In genomic region chr6:120592031-120592681, GRCm38 (mm10) we compare ENCODE assay signal across 8 mouse cellular contexts.
DNase-seq lines count a peak whose midpoint lies in the region; ATAC-seq lines count a peak whose summit lies in the region.

No protein-coding gene starts in this region.

- no peaks in the 10 kb centered on the region for H3K36me3 ChIP-seq in lung, embryonic 15.5 days
- H3K36me3 ChIP-seq in forebrain, embryonic 16.5 days (ENCODE audit: control insufficient read depth, insufficient read depth), result no peaks in the 10 kb centered on the region
- H3K36me3 ChIP-seq in intestine, embryonic 14.5 days (ENCODE audit: control insufficient read depth, insufficient read depth, low read length), result no peaks in the 10 kb centered on the region
- H3K36me3 ChIP-seq in liver, embryonic 13.5 days, result no peaks in the 10 kb centered on the region
- no peaks in the 10 kb centered on the region for H3K36me3 ChIP-seq in splenic B cell, adult 2 months (ENCODE audit: control insufficient read depth, insufficient read depth, low read length, poor library complexity, severe bottlenecking)

- no peak overlapping the region for H3K9ac ChIP-seq in lung, embryonic 15.5 days
- peak overlapping the region; percentile 4; the same call in 1 of the 2 replicates for H3K9ac ChIP-seq in forebrain, embryonic 16.5 days (replicated peaks; ENCODE audit: low read depth, low read length)
- no peak overlapping the region for H3K9ac ChIP-seq in intestine, embryonic 14.5 days (ENCODE audit: low read length)
- 0 out of 2 replicates have a peak overlapping the region, but pooled peaks have one; percentile 23 for H3K9ac ChIP-seq in liver, embryonic 13.5 days

- ATAC-seq in lung, embryonic 15.5 days (ENCODE audit: borderline replicate concordance, extremely low read depth, low FRiP score, low TSS enrichment), result no peak
- ATAC-seq in forebrain, embryonic 16.5 days, result peak; percentile 43; the same call in 1 of the 2 replicates
- peak; percentile 74 for ATAC-seq in intestine, embryonic 14.5 days (replicated peaks; ENCODE audit: low FRiP score, low TSS enrichment, low read depth)
- no peak for ATAC-seq in liver, embryonic 13.5 days (ENCODE audit: low read depth)

- H3K27ac ChIP-seq in lung, embryonic 15.5 days, result no peak overlapping the region
- no peak overlapping the region for H3K27ac ChIP-seq in forebrain, embryonic 16.5 days (ENCODE audit: low read length)
- peak overlapping the region; percentile 43; the same call in 1 of the 2 replicates for H3K27ac ChIP-seq in intestine, embryonic 14.5 days (ENCODE audit: low read depth)
- peak overlapping the region; percentile 44; the same call in 1 of the 2 replicates for H3K27ac ChIP-seq in liver, embryonic 13.5 days

- peaks cover 13% of the 10 kb centered on the region for H3K4me1 ChIP-seq in lung, embryonic 15.5 days
- H3K4me1 ChIP-seq in forebrain, embryonic 16.5 days (replicated peaks; ENCODE audit: control insufficient read depth, insufficient read depth, low read length), result peaks cover 9% of the 10 kb centered on the region
- peaks cover 11% of the 10 kb centered on the region for H3K4me1 ChIP-seq in intestine, embryonic 14.5 days (replicated peaks; ENCODE audit: control insufficient read depth, insufficient read depth, low read length)
- H3K4me1 ChIP-seq in liver, embryonic 13.5 days (replicated peaks), result peaks cover 63% of the 10 kb centered on the region

- whole genome bisulfite sequencing in lung, embryonic 15.5 days, result 5% methylated on average over 17 of the region's 17 CpGs
- 4% methylated on average over 17 of the region's 17 CpGs for WGBS in forebrain, embryonic 16.5 days
- WGBS in intestine, embryonic 14.5 days, result 6% methylated on average over 17 of the region's 17 CpGs
- 24% methylated on average over 17 of the region's 17 CpGs for WGBS in liver, embryonic 13.5 days (ENCODE audit: insufficient replicate concordance)

- peak overlapping the region; percentile 36 for H3K4me2 ChIP-seq in lung, embryonic 15.5 days
- no peak overlapping the region for H3K4me2 ChIP-seq in forebrain, embryonic 16.5 days (ENCODE audit: low read length)
- peak overlapping the region; percentile 31 for H3K4me2 ChIP-seq in intestine, embryonic 14.5 days (ENCODE audit: low read length)
- peak overlapping the region; percentile 10; the same call in 1 of the 2 replicates for H3K4me2 ChIP-seq in liver, embryonic 13.5 days

- H3K4me3 ChIP-seq in lung, embryonic 15.5 days, result no peak overlapping the region
- no peak overlapping the region for H3K4me3 ChIP-seq in forebrain, embryonic 16.5 days (replicated peaks; ENCODE audit: low read length)
- no peak overlapping the region for H3K4me3 ChIP-seq in intestine, embryonic 14.5 days (ENCODE audit: low read depth, low read length)
- no peak overlapping the region for H3K4me3 ChIP-seq in liver, embryonic 13.5 days (replicated peaks)

- no peaks in the 10 kb centered on the region for H3K9me3 ChIP-seq in lung, embryonic 15.5 days
- H3K9me3 ChIP-seq in forebrain, embryonic 16.5 days (ENCODE audit: control insufficient read depth, low read length), result no peaks in the 10 kb centered on the region
- H3K9me3 ChIP-seq in intestine, embryonic 14.5 days (ENCODE audit: control insufficient read depth, low read length), result no peaks in the 10 kb centered on the region
- no peaks in the 10 kb centered on the region for H3K9me3 ChIP-seq in liver, embryonic 13.5 days (replicated peaks)

- DNase-seq in lung, postnatal 36 days, result no peak
- DNase-seq in cerebellum, postnatal 10 days, result peak; percentile 52 to 65
- DNase-seq in intestine, embryonic 14.5 days (ENCODE audit: low spot score), result peak; percentile 64
- no peak for DNase-seq in liver, embryonic 13.5 days
- DNase-seq in splenic B cell, adult 2 months (ENCODE audit: low read depth, low spot score), result peak; percentile 39
- DNase-seq in right cerebral cortex, postnatal 36 days (ENCODE audit: low spot score in 2 of 2), result no peak

- H3K27me3 ChIP-seq in lung, embryonic 15.5 days, result no peaks in the 10 kb centered on the region
- H3K27me3 ChIP-seq in forebrain, embryonic 16.5 days (replicated peaks; ENCODE audit: control insufficient read depth, insufficient read depth, low read length), result no peaks in the 10 kb centered on the region
- H3K27me3 ChIP-seq in intestine, embryonic 14.5 days (replicated peaks; ENCODE audit: control insufficient read depth, insufficient read depth, low read length), result no peaks in the 10 kb centered on the region
- no peaks in the 10 kb centered on the region for H3K27me3 ChIP-seq in liver, embryonic 13.5 days
- no peaks in the 10 kb centered on the region for H3K27me3 ChIP-seq in splenic B cell, adult 2 months (ENCODE audit: control insufficient read depth, insufficient read depth, low read length, poor library complexity, severe bottlenecking)

Comparison
In these comparisons a context has a peak if more than half of its experiments do, and no peak if none do; other contexts are left out.
1. ATAC-seq: peak in forebrain, embryonic 16.5 days (single experiment) and intestine, embryonic 14.5 days (single experiment); none in lung, embryonic 15.5 days (single experiment) and liver, embryonic 13.5 days (single experiment).
2. H3K27ac ChIP-seq: peak in intestine, embryonic 14.5 days (single experiment) and liver, embryonic 13.5 days (single experiment); none in lung, embryonic 15.5 days (single experiment) and forebrain, embryonic 16.5 days (single experiment).
3. H3K9ac ChIP-seq: peak in forebrain, embryonic 16.5 days (single experiment) and liver, embryonic 13.5 days (single experiment); none in lung, embryonic 15.5 days (single experiment) and intestine, embryonic 14.5 days (single experiment).
4. DNase-seq: peak in cerebellum, postnatal 10 days (2 of 2), intestine, embryonic 14.5 days (single experiment) and splenic B cell, adult 2 months (single experiment); none in lung, postnatal 36 days (single experiment), liver, embryonic 13.5 days (single experiment) and right cerebral cortex, postnatal 36 days (0 of 2).